ENCODE assay signal across 20 mouse cellular contexts in genomic region chr16:18472976-18473375, GRCm38 (mm10). TPM values are rescaled to one million over a fixed set of nuclear protein-coding genes. Genes with fewer than 3 reads are reported as not detected.
DNase-seq lines count a peak whose midpoint lies in the region; ATAC-seq lines count a peak whose summit lies in the region.
"Had no signal": no experiment of that assay in that cellular context is flagged by ENCODE, and none has a peak within 500 bp of the region (broad histone marks: within the 10 kb centered on the region; RNA-seq: fewer than 3 reads in every experiment).

No protein-coding gene starts in this region.

- peaks cover 5% of the 10 kb centered on the region; the same call in 1 of the 2 replicates for H3K27me3 ChIP-seq in hindbrain, embryonic 13.5 days
- peaks cover 5% of the 10 kb centered on the region; the same call in 1 of the 2 replicates for H3K27me3 ChIP-seq in hindbrain, embryonic 10.5 days (ENCODE audit: insufficient read depth, poor library complexity, severe bottlenecking)
- no peaks in the 10 kb centered on the region for H3K27me3 ChIP-seq in lung, embryonic 16.5 days (ENCODE audit: control insufficient read depth, insufficient read depth, low read depth, low read length)
- no peaks in the 10 kb centered on the region for H3K27me3 ChIP-seq in limb, embryonic 12.5 days
- H3K27me3 ChIP-seq: forebrain, embryonic 13.5 days; heart, embryonic 15.5 days; limb, embryonic 13.5 days; midbrain, embryonic 15.5 days had no signal

- no peak for DNase-seq in hindbrain, embryonic 10.5 days (ENCODE audit: low spot score)
- DNase-seq in lung, postnatal 10 days: no peak
- peak; percentile 46 for DNase-seq in R1 (ENCODE audit: low read depth, low spot score)
- no peak for DNase-seq in gastrocnemius, postnatal 25 days
- DNase-seq: adrenal gland, postnatal 14 days; cerebellum, adult 9-11 months; gastrocnemius, postnatal 10 days; heart, postnatal 4 days; kidney, adult 9 months; lung, adult 2 months; right cerebral cortex, postnatal 14 days had no signal

- no peak overlapping the region for H3K27ac ChIP-seq in hindbrain, embryonic 13.5 days
- H3K27ac ChIP-seq in hindbrain, embryonic 10.5 days: no peak overlapping the region
- H3K27ac ChIP-seq in lung, embryonic 16.5 days (ENCODE audit: low read length): no peak overlapping the region
- peak overlapping the region; percentile 23; the same call in 1 of the 2 replicates for H3K27ac ChIP-seq in limb, embryonic 12.5 days
- H3K27ac ChIP-seq: forebrain, embryonic 13.5 days; heart, embryonic 15.5 days; left cerebral cortex, adult 2 months; limb, embryonic 13.5 days; midbrain, embryonic 15.5 days had no signal

- H3K36me3 ChIP-seq in hindbrain, embryonic 13.5 days: peaks cover 62% of the 10 kb centered on the region
- peaks cover 46% of the 10 kb centered on the region for H3K36me3 ChIP-seq in hindbrain, embryonic 10.5 days
- no peaks in the 10 kb centered on the region; the same call in 1 of the 2 replicates for H3K36me3 ChIP-seq in lung, embryonic 16.5 days (ENCODE audit: control insufficient read depth, insufficient read depth, low read length)
- H3K36me3 ChIP-seq in limb, embryonic 12.5 days: peaks cover 16% of the 10 kb centered on the region; the same call in 1 of the 2 replicates

- H3K9ac ChIP-seq in hindbrain, embryonic 13.5 days: no peak overlapping the region
- H3K9ac ChIP-seq in lung, embryonic 16.5 days (ENCODE audit: low read length): no peak overlapping the region
- H3K9ac ChIP-seq in limb, embryonic 12.5 days (replicated peaks): no peak overlapping the region
- H3K9ac ChIP-seq: forebrain, embryonic 13.5 days; heart, embryonic 15.5 days; limb, embryonic 13.5 days; midbrain, embryonic 15.5 days had no signal

- WGBS in hindbrain, embryonic 13.5 days: 93% methylated on average over 8 of the region's 8 CpGs
- 91% methylated on average over 8 of the region's 8 CpGs for WGBS in hindbrain, embryonic 10.5 days
- WGBS in lung, embryonic 16.5 days: 62% methylated on average over 8 of the region's 8 CpGs
- WGBS in limb, embryonic 12.5 days: 88% methylated on average over 8 of the region's 8 CpGs

- H3K4me2 ChIP-seq in hindbrain, embryonic 13.5 days: no peak overlapping the region
- no peak overlapping the region for H3K4me2 ChIP-seq in lung, embryonic 16.5 days (ENCODE audit: low read depth, low read length)
- no peak overlapping the region for H3K4me2 ChIP-seq in limb, embryonic 12.5 days
- H3K4me2 ChIP-seq: forebrain, embryonic 13.5 days; heart, embryonic 15.5 days; limb, embryonic 13.5 days; midbrain, embryonic 15.5 days had no signal

- H3K4me1 ChIP-seq in hindbrain, embryonic 13.5 days (replicated peaks): no peaks in the 10 kb centered on the region
- H3K4me1 ChIP-seq in hindbrain, embryonic 10.5 days (replicated peaks): peaks cover 21% of the 10 kb centered on the region
- peaks cover 6% of the 10 kb centered on the region for H3K4me1 ChIP-seq in lung, embryonic 16.5 days (replicated peaks; ENCODE audit: control insufficient read depth, insufficient read depth, low read length)
- H3K4me1 ChIP-seq in limb, embryonic 12.5 days (replicated peaks): 0 out of 2 replicates have a peak, but pooled peaks cover 21% of the 10 kb centered on the region
- H3K4me1 ChIP-seq: forebrain, embryonic 13.5 days; midbrain, embryonic 15.5 days had no signal

- peak; percentile 43; the same call in 1 of the 2 replicates for ATAC-seq in hindbrain, embryonic 13.5 days (ENCODE audit: low FRiP score)
- peak; percentile 74; the same call in 1 of the 2 replicates for ATAC-seq in lung, embryonic 16.5 days (ENCODE audit: low read depth)
- no peak for ATAC-seq in limb, embryonic 12.5 days (ENCODE audit: insufficient number of reproducible peaks, insufficient read depth, low FRiP score, low TSS enrichment, low read depth)
- ATAC-seq: forebrain, embryonic 13.5 days; midbrain, embryonic 15.5 days had no signal

- H3K9me3 ChIP-seq in hindbrain, embryonic 13.5 days: no peaks in the 10 kb centered on the region
- no peaks in the 10 kb centered on the region for H3K9me3 ChIP-seq in hindbrain, embryonic 10.5 days
- H3K9me3 ChIP-seq in lung, embryonic 16.5 days (ENCODE audit: control insufficient read depth, low read length): no peaks in the 10 kb centered on the region
- no peaks in the 10 kb centered on the region for H3K9me3 ChIP-seq in limb, embryonic 12.5 days
- H3K9me3 ChIP-seq: forebrain, embryonic 13.5 days; G1E; heart, embryonic 15.5 days; limb, embryonic 13.5 days; midbrain, embryonic 15.5 days had no signal

- no peak overlapping the region for H3K4me3 ChIP-seq in hindbrain, embryonic 13.5 days
- H3K4me3 ChIP-seq in hindbrain, embryonic 10.5 days: no peak overlapping the region
- no peak overlapping the region for H3K4me3 ChIP-seq in lung, embryonic 16.5 days (ENCODE audit: low read length)
- no peak overlapping the region for H3K4me3 ChIP-seq in limb, embryonic 12.5 days (replicated peaks)
- H3K4me3 ChIP-seq: forebrain, embryonic 13.5 days; heart, embryonic 15.5 days; left cerebral cortex, adult 2 months; limb, embryonic 13.5 days; midbrain, embryonic 15.5 days had no signal

RNA-seq across cellular contexts. Expression of gene Gnb1l, which starts 25.5 kb away (rescaled TPM):
- polyA plus RNA-seq in hindbrain, embryonic 13.5 days (2015; fragmentation: Nextera tagmentation; extraction: Ambion mirVana): 13.7 and 15.8 TPM in 2 replicates
- polyA plus RNA-seq in hindbrain, embryonic 10.5 days (2016; fragmentation: Nextera tagmentation; extraction: Ambion mirVana): 16.8 and 19.5 TPM in 2 replicates
- polyA plus RNA-seq in lung, embryonic 16.5 days (2015; fragmentation: Nextera tagmentation; extraction: Ambion mirVana): 14.1 and 14.3 TPM in 2 replicates
- polyA plus RNA-seq in limb, embryonic 12.5 days (2016; fragmentation: Nextera tagmentation; extraction: Ambion mirVana): 18.4 and 19.4 TPM in 2 replicates
- 1 to 10 TPM; 3.4 to 3.6 TPM for total RNA-seq in gastrocnemius, postnatal 25 days (2021)

RNA-seq across cellular contexts. Expression of gene Rtl10, which starts 25.7 kb away (rescaled TPM):
- 4.8 and 4.9 TPM in 2 replicates for polyA plus RNA-seq in hindbrain, embryonic 13.5 days (2015; fragmentation: Nextera tagmentation; extraction: Ambion mirVana)
- polyA plus RNA-seq in hindbrain, embryonic 10.5 days (2016; fragmentation: Nextera tagmentation; extraction: Ambion mirVana): 2.2 and 2.7 TPM in 2 replicates
- polyA plus RNA-seq in lung, embryonic 16.5 days (2015; fragmentation: Nextera tagmentation; extraction: Ambion mirVana): 4.0 and 4.5 TPM in 2 replicates
- polyA plus RNA-seq in limb, embryonic 12.5 days (2016; fragmentation: Nextera tagmentation; extraction: Ambion mirVana): 4.2 and 5.1 TPM in 2 replicates
- 1 to 10 TPM; 2.4 to 3.1 TPM for total RNA-seq in gastrocnemius, postnatal 25 days (2021)

RNA-seq across cellular contexts. Expression of gene Comt, which starts 46.3 kb away (rescaled TPM):
- 85.9 and 88.5 TPM in 2 replicates for polyA plus RNA-seq in hindbrain, embryonic 13.5 days (2015; fragmentation: Nextera tagmentation; extraction: Ambion mirVana)
- polyA plus RNA-seq in hindbrain, embryonic 10.5 days (2016; fragmentation: Nextera tagmentation; extraction: Ambion mirVana): 62.5 and 67.9 TPM in 2 replicates
- polyA plus RNA-seq in lung, embryonic 16.5 days (2015; fragmentation: Nextera tagmentation; extraction: Ambion mirVana): 124 and 125 TPM in 2 replicates
- 66.5 and 71.0 TPM in 2 replicates for polyA plus RNA-seq in limb, embryonic 12.5 days (2016; fragmentation: Nextera tagmentation; extraction: Ambion mirVana)
- total RNA-seq in gastrocnemius, postnatal 25 days (2021): 10 to 100 TPM; 33.3 to 44.8 TPM

RNA-seq across cellular contexts. Expression of gene Txnrd2, which starts 46.8 kb away (rescaled TPM):
- 26.1 and 27.0 TPM in 2 replicates for polyA plus RNA-seq in hindbrain, embryonic 13.5 days (2015; fragmentation: Nextera tagmentation; extraction: Ambion mirVana)
- 30.5 and 34.7 TPM in 2 replicates for polyA plus RNA-seq in hindbrain, embryonic 10.5 days (2016; fragmentation: Nextera tagmentation; extraction: Ambion mirVana)
- 22.0 and 22.1 TPM in 2 replicates for polyA plus RNA-seq in lung, embryonic 16.5 days (2015; fragmentation: Nextera tagmentation; extraction: Ambion mirVana)
- polyA plus RNA-seq in limb, embryonic 12.5 days (2016; fragmentation: Nextera tagmentation; extraction: Ambion mirVana): 23.1 and 26.1 TPM in 2 replicates
- 10 to 100 TPM; 16.0 to 16.9 TPM for total RNA-seq in gastrocnemius, postnatal 25 days (2021)
